Mouse (Mus musculus): ENCODE data around the gene Lrrd1. TPM values are rescaled to one million over a fixed set of nuclear protein-coding genes. Genes with fewer than 3 reads are reported as not detected.
A peak's percentile ranks its signal among the peaks of the same experiment; 100 is the strongest.

The Lrrd1 gene
- total and polyA plus RNA-seq, 3 experiments, result 0.04 to 0.11 TPM; not detected in 1

- Histone ChIP-seq H3K4me1 (ENCODE audit: control insufficient read depth in 1 of 2, insufficient read depth in 2 of 2, low read length in 2 of 2) (peaks cover 0 to 3% of the 10 kb centered on the region in 2 experiments; a peak in 2 of 4 replicates), H3K27me3 (ENCODE audit: control insufficient read depth in 1 of 2, insufficient read depth in 2 of 2, low read length in 2 of 2) (no peaks in the 10 kb centered on the region), H3K4me3 (ENCODE audit: control insufficient read depth in 1 of 2, insufficient read depth in 1 of 2, low read depth in 2 of 2, low read length in 2 of 2) (no peak overlapping the region), H3K79me2 (ENCODE audit: control insufficient read depth, insufficient read depth, low read length, poor library complexity) (peaks cover 9% of the 10 kb centered on the region), H3K27ac (ENCODE audit: control insufficient read depth, low read depth, low read length) (no peak overlapping the region), H3K9me3 (replicated peaks; ENCODE audit: insufficient read depth, low read length) (no peaks in the 10 kb centered on the region), H3K36me3 (ENCODE audit: control insufficient read depth in 1 of 2, insufficient read depth in 2 of 2, low read length in 2 of 2) (peaks cover 9 to 30% of the 10 kb centered on the region in 2 experiments), H3K9ac (ENCODE audit: control insufficient read depth, low read depth, low read length, poor library complexity, severe bottlenecking) (no peak overlapping the region)
- DNase-seq (ENCODE audit: low read depth, low spot score), result peak; percentile 36
- no peak; the same call in 1 of the 2 replicates for TF ChIP-seq SMC3 (IDR thresholded peaks at IDR 0.05; ENCODE audit: low read depth, low read length)
- no peak for TF ChIP-seq POLR2AphosphoS5 (IDR thresholded peaks at IDR 0.05; ENCODE audit: borderline replicate concordance, low read depth, low read length)
- no peak for TF ChIP-seq CHD2 (IDR thresholded peaks at IDR 0.05; ENCODE audit: low read length)
- no peak for TF ChIP-seq ELF1 (IDR thresholded peaks at IDR 0.05; ENCODE audit: low read depth, low read length)
- TF ChIP-seq CTCF (IDR thresholded peaks at IDR 0.05 in 2 of 3, conservative IDR thresholded peaks at IDR 0.05 in 1 of 3; ENCODE audit: control insufficient read depth in 1 of 3, insufficient read depth in 1 of 3, low read depth in 2 of 3, low read length in 3 of 3, poor library complexity in 1 of 3, severe bottlenecking in 1 of 3), result peak in 1 of 3 experiments; percentile 32; a peak in 2 of 6 replicates
- no peak for TF ChIP-seq POLR2A (IDR thresholded peaks at IDR 0.05; ENCODE audit: control insufficient read depth in 1 of 2, insufficient read depth in 1 of 2, low read depth in 1 of 2, low read length in 2 of 2, poor library complexity in 1 of 2)
- no peak; the same call in 1 of the 2 replicates for TF ChIP-seq RAD21 (IDR thresholded peaks at IDR 0.05; ENCODE audit: low read depth, low read length)
- no peak for TF ChIP-seq TCF12 (IDR thresholded peaks at IDR 0.05; ENCODE audit: low read depth, low read length)
Measured at GRCm38 (mm10) chr5:3808472-3808871, 36.5 kb upstream of the Lrrd1 start.

GRCm38 (mm10) chr5:3834107-3834506 lies 10.9 kb upstream of the Lrrd1 start:
- peak; percentile 69 for DNase-seq (ENCODE audit: low read depth, low spot score)
- Histone ChIP-seq H3K27me3 (ENCODE audit: control insufficient read depth in 1 of 2, insufficient read depth in 2 of 2, low read length in 2 of 2) (no peaks in the 10 kb centered on the region), H3K36me3 (ENCODE audit: control insufficient read depth in 1 of 2, insufficient read depth in 2 of 2, low read length in 2 of 2) (peaks cover 16 to 25% of the 10 kb centered on the region in 2 experiments), H3K9me3 (replicated peaks; ENCODE audit: insufficient read depth, low read length) (no peaks in the 10 kb centered on the region), H3K4me3 (ENCODE audit: control insufficient read depth in 1 of 2, insufficient read depth in 1 of 2, low read depth in 2 of 2, low read length in 2 of 2) (no peak overlapping the region), H3K4me1 (ENCODE audit: control insufficient read depth in 1 of 2, insufficient read depth in 2 of 2, low read length in 2 of 2) (peaks cover 3 to 7% of the 10 kb centered on the region in 2 experiments), H3K79me2 (ENCODE audit: control insufficient read depth, insufficient read depth, low read length, poor library complexity) (no peaks in the 10 kb centered on the region), H3K9ac (ENCODE audit: control insufficient read depth, low read depth, low read length, poor library complexity, severe bottlenecking) (no peak overlapping the region), H3K27ac (ENCODE audit: control insufficient read depth, low read depth, low read length) (peak overlapping the region; percentile 63)
- TF ChIP-seq USF1 (IDR thresholded peaks at IDR 0.05; ENCODE audit: low read depth, low read length), result no peak
- no peak for TF ChIP-seq JUND (IDR thresholded peaks at IDR 0.05; ENCODE audit: low read depth, low read length)
- peak; percentile 47 for TF ChIP-seq ETS1 (IDR thresholded peaks at IDR 0.05; ENCODE audit: low read depth, low read length)
- peak; percentile 19; the same call in 1 of the 2 replicates for TF ChIP-seq RCOR1 (IDR thresholded peaks at IDR 0.05; ENCODE audit: low read depth, low read length)
- peak; percentile 61 for TF ChIP-seq GATA1 (IDR thresholded peaks at IDR 0.05; ENCODE audit: low read depth, low read length)
- TF ChIP-seq POLR2AphosphoS2 (IDR thresholded peaks at IDR 0.05; ENCODE audit: low read length), result no peak
- TF ChIP-seq E2F4 (IDR thresholded peaks at IDR 0.05; ENCODE audit: borderline replicate concordance, low read depth, low read length), result no peak
- no peak for TF ChIP-seq ZNF384 (IDR thresholded peaks at IDR 0.05; ENCODE audit: low read depth, low read length)
- peak; percentile 46; the same call in 1 of the 2 replicates for TF ChIP-seq GABPA (IDR thresholded peaks at IDR 0.05; ENCODE audit: low read depth, low read length)
- TF ChIP-seq ZMIZ1 (IDR thresholded peaks at IDR 0.05; ENCODE audit: low read depth, low read length), result no peak
- TF ChIP-seq MAZ (IDR thresholded peaks at IDR 0.05; ENCODE audit: low read depth, low read length), result no peak
- TF ChIP-seq SIN3A (IDR thresholded peaks at IDR 0.05; ENCODE audit: low read length), result no peak
- no peak for TF ChIP-seq RAD21 (IDR thresholded peaks at IDR 0.05; ENCODE audit: low read depth, low read length)
- peak; percentile 84; the same call in 1 of the 2 replicates for TF ChIP-seq MYC (IDR thresholded peaks at IDR 0.05; ENCODE audit: low read depth, low read length)
- TF ChIP-seq ZKSCAN1 (IDR thresholded peaks at IDR 0.05; ENCODE audit: low read depth, low read length), result no peak
- TF ChIP-seq TBP (IDR thresholded peaks at IDR 0.05; ENCODE audit: low read depth, low read length), result no peak
- no peak for TF ChIP-seq SMC3 (IDR thresholded peaks at IDR 0.05; ENCODE audit: low read depth, low read length)
- no peak for TF ChIP-seq CTCF (IDR thresholded peaks at IDR 0.05 in 2 of 3, conservative IDR thresholded peaks at IDR 0.05 in 1 of 3; ENCODE audit: control insufficient read depth in 1 of 3, insufficient read depth in 1 of 3, low read depth in 2 of 3, low read length in 3 of 3, poor library complexity in 1 of 3, severe bottlenecking in 1 of 3)
- no peak for TF ChIP-seq HCFC1 (IDR thresholded peaks at IDR 0.05; ENCODE audit: low read depth, low read length)
- TF ChIP-seq EP300 (IDR thresholded peaks at IDR 0.05; ENCODE audit: low read depth in 1 of 2, low read length in 2 of 2), result peak; percentile 50 to 69; a peak in 3 of 4 replicates
- TF ChIP-seq MAX (IDR thresholded peaks at IDR 0.05; ENCODE audit: low read length), result peak; percentile 51; the same call in 1 of the 2 replicates
- no peak for TF ChIP-seq TCF12 (IDR thresholded peaks at IDR 0.05; ENCODE audit: low read depth, low read length)
- TF ChIP-seq POLR2AphosphoS5 (IDR thresholded peaks at IDR 0.05; ENCODE audit: borderline replicate concordance, low read depth, low read length), result no peak
- TF ChIP-seq NELFE (IDR thresholded peaks at IDR 0.05; ENCODE audit: low read depth, low read length), result no peak
- TF ChIP-seq MAFK (IDR thresholded peaks at IDR 0.05; ENCODE audit: borderline replicate concordance, low read depth, low read length), result peak; percentile 47; the same call in 1 of the 2 replicates
- TF ChIP-seq MXI1 (IDR thresholded peaks at IDR 0.05; ENCODE audit: low read depth, low read length), result peak; percentile 45; the same call in 1 of the 2 replicates
- no peak for TF ChIP-seq MYB (IDR thresholded peaks at IDR 0.05; ENCODE audit: low read depth, low read length)
